Mouse (Mus musculus): ENCODE measurements at regions not wholly inside any gene's neighbourhood (a gene's known extent, or its start where the extent isn't known, plus 50 kb on each side); places are given as distances from the start of the nearest gene placed in this dataset.

GRCm38 (mm10) chr5:24237201-24237600 is 72.4 kb downstream of the Nupl2 start:
- ATAC-seq: no peak
- CTCF ChIA-PET: interaction anchor here (0.6 to 1.0 kb wide), 2 partner anchors 8 to 22 kb away, joined by 3 read pairs; no protein-coding TSS in a partner anchor
- no peak for TF ChIP-seq CTCF (IDR thresholded peaks at IDR 0.05)
- no peak for DNase-seq (ENCODE audit: low read depth, low spot score)
- no peaks in the 10 kb centered on the region for H3K27me3 ChIP-seq
- POLR2A ChIA-PET: interaction anchor here (0.6 kb wide), 1 partner anchor 29 kb away, joined by 3 read pairs; no protein-coding TSS in a partner anchor
- in situ Hi-C loops (cut with MboI; ENCODE audit: low pct_unique_long_range_greater_than_20kb): no loop called here

DNA sequence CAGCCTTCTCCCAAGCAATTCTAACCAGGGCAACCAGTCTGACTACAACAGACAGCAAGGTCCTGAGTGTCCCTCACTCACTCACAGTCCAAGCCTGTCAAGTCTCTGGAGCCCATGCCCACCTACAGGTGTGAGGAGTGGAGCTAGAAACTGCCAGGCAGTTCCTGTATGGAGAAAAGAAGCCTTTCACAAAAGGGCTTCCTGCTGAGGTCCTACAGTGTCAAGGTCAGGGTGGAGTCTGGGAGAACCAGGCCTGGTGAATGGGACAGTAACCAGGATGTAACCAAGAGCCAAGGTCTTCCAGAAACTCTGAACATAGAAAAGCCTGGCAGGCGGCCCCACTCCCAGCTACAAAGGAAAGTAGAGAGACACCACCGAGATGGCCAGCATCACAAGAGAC is 74.2 kb downstream of the Nupl2 start:
- CTCF ChIA-PET: interaction anchor here (1.0 to 1.4 kb wide), 2 partner anchors 23 to 27 kb away, joined by 3 read pairs; no protein-coding TSS in a partner anchor
- no peaks in the 10 kb centered on the region for H3K27me3 ChIP-seq
- no peak for ATAC-seq
- TF ChIP-seq CTCF (IDR thresholded peaks at IDR 0.05): no peak
- in situ Hi-C loops (cut with MboI; ENCODE audit: low pct_unique_long_range_greater_than_20kb): no loop called here
- no peak for DNase-seq (ENCODE audit: low read depth, low spot score)
- POLR2A ChIA-PET: no interaction called here

DNA sequence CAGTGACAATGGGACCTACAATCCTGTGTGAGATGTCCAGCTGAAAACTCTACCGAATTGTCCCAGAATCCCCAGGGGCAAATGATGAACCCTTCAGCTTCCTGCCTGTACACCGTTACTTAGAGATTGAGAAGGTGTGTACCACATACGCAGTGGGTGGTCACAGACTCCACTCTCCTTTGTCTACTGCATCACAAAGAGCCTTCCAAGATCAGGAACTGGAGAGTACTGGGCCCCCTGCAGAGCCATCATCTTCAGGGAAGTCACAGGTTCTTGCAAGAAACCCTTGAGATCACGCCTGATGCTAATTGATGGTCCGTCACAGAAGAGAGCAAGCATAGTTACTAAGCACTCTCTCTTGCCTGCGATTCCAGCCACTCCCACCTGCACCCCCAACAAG is 79.4 kb downstream of the Nupl2 start:
- no peaks in the 10 kb centered on the region for H3K27me3 ChIP-seq
- in situ Hi-C loops (cut with MboI; ENCODE audit: low pct_unique_long_range_greater_than_20kb): no loop called here
- no peak for TF ChIP-seq CTCF (IDR thresholded peaks at IDR 0.05)
- ChIA-PET CTCF (no interaction called here), POLR2A (no interaction called here)
- DNase-seq (ENCODE audit: low read depth, low spot score) (no peak), ATAC-seq (no peak)

GRCm38 (mm10) chr5:24255421-24255820 is 90.7 kb downstream of the Nupl2 start:
- DNase-seq (ENCODE audit: low read depth, low spot score) (no peak), ATAC-seq (no peak)
- ChIA-PET POLR2A (no interaction called here), CTCF (interaction anchor here (0.7 kb wide), 1 partner anchor 11 kb away, joined by 3 read pairs; no protein-coding TSS in a partner anchor)
- in situ Hi-C loops (cut with MboI; ENCODE audit: low pct_unique_long_range_greater_than_20kb): no loop called here
- H3K27me3 ChIP-seq: no peaks in the 10 kb centered on the region
- TF ChIP-seq CTCF (IDR thresholded peaks at IDR 0.05): no peak

GRCm38 (mm10) chr5:24261098-24261497 is 90.3 kb downstream of the Kcnh2 start:
- DNase-seq (ENCODE audit: low read depth, low spot score) (no peak), ATAC-seq (peak; percentile 73)
- no peaks in the 10 kb centered on the region for H3K27me3 ChIP-seq
- in situ Hi-C loops (cut with MboI; ENCODE audit: low pct_unique_long_range_greater_than_20kb): loop anchor here (10.0 kb wide), 1 partner anchor 204 kb away; no protein-coding TSS in a partner anchor
- TF ChIP-seq CTCF (IDR thresholded peaks at IDR 0.05): peak; percentile 88
- ChIA-PET POLR2A (interaction anchor here (0.6 kb wide), 1 partner anchor 131 kb away, joined by 6 read pairs; no protein-coding TSS in a partner anchor), CTCF (interaction anchor here (0.8 to 2.2 kb wide), 6 partner anchors 10 to 123 kb away, joined by 3 to 9 read pairs (median 3); no protein-coding TSS in a partner anchor)

- POLR2A ChIA-PET: no interaction called here
- no peak for DNase-seq (ENCODE audit: low read depth, low spot score)
- TF ChIP-seq CTCF (IDR thresholded peaks at IDR 0.05): no peak
- in situ Hi-C loops (cut with MboI; ENCODE audit: low pct_unique_long_range_greater_than_20kb): loop anchor here (10.0 kb wide), 1 partner anchor 203 kb away; no protein-coding TSS in a partner anchor
- H3K27me3 ChIP-seq: no peaks in the 10 kb centered on the region
- no peak for ATAC-seq
- CTCF ChIA-PET: interaction anchor here (1.0 to 2.2 kb wide), 3 partner anchors 9 to 95 kb away, joined by 3 to 9 read pairs (median 3); no protein-coding TSS in a partner anchor
Measured at GRCm38 (mm10) chr5:24262146-24262545, 89.3 kb downstream of the Kcnh2 start.

DNA sequence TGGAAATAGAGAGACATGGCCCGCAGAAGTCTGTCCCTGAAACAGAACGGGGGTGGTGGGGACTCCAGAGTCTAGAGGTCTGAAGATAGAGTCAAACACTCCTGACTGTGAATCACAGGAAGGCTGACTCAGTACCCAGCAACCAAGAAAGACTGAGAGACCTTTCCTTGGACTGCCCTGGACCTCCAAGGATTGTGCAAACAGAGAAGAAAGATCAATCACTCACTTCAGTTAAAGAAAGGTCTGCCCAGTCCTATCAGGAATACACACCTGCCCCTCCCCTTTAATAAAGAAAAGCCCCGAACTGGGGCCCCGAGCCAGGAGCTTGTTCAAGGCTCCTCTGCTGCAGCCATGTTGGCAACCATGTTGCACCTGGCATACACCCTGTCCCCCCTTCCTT is 87.3 kb downstream of the Kcnh2 start:
- in situ Hi-C loops (cut with MboI; ENCODE audit: low pct_unique_long_range_greater_than_20kb): loop anchor here (10.0 kb wide), 1 partner anchor 201 kb away; no protein-coding TSS in a partner anchor
- ATAC-seq (no peak), DNase-seq (ENCODE audit: low read depth, low spot score) (no peak)
- POLR2A ChIA-PET: no interaction called here
- H3K27me3 ChIP-seq: no peaks in the 10 kb centered on the region
- CTCF ChIA-PET: no interaction called here
- no peak for TF ChIP-seq CTCF (IDR thresholded peaks at IDR 0.05)

DNA sequence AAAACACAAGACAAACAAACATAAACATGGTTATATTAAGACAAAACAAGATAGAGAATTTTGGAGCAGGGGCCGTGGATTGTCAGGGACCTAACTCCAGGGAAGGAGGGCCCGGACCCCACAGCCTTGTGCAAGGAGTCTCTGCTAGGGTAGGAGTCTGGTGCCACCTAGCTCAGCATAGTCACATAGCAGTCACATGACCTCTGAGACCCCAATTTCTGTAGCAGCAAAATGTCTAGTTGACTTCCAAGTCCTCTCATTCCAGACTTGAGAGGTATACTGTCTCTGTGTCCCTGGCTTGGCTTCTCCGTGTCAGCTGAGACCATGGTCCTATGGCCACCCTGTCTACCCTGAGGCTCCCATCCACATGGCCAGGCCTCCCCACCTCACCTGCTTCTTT is 86.0 kb downstream of the Kcnh2 start:
- CTCF ChIA-PET: interaction anchor here (1.4 to 3.0 kb wide), 2 partner anchors 17 to 93 kb away, joined by 3 to 12 read pairs; no protein-coding TSS in a partner anchor
- in situ Hi-C loops (cut with MboI; ENCODE audit: low pct_unique_long_range_greater_than_20kb): loop anchor here (5.0 to 10.0 kb wide), 2 partner anchors 97 to 199 kb away; partner anchors contain the start of gene Nos3
- H3K27me3 ChIP-seq: no peaks in the 10 kb centered on the region
- no peak for TF ChIP-seq CTCF (IDR thresholded peaks at IDR 0.05)
- ATAC-seq (no peak), DNase-seq (ENCODE audit: low read depth, low spot score) (no peak)
- POLR2A ChIA-PET: interaction anchor here (1.1 kb wide), 1 partner anchor 55 kb away, joined by 4 read pairs; no protein-coding TSS in a partner anchor

DNA sequence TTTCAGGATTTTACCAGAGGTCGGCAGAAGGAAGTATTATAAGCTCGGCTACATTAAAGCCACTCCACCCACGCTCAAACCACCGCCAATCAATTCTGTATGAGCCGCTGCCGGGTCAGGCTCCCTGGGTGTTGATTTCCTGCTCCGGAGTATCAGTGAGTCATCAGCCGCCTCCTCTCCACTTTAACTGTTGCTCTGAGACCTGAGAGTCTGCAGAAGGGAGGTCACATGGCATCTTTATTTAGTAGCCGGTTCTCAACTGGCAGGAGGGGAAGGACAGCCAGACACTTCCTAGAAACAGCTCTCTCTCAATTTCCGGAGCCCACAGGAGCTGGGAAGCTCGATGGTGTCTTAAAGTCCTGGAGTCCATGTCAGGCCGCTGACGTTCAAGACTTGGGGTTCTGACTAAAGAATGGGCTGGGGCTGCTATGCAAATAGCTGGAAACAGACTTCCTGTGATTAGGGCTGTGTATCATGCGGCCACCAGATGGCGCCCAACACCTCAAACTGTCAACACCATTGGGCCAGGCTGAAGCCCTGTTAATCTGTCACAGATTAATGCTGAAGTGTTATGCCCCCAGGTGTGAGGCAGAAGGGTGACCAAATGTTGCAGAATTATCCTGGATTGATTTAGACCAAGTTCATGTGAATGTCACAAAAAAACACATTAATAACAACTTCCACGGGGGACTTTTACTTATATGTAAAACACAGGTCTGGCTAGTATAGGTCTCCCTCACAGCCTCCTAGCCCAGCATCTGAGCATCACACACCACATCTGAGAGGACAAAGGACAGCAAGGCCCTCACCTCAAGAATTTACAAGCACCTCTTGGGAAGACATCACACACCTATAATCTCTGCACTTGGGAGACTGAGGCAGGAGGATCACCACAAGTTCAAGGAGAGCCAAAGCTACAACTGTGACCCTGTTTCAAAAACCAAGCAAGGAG is 84.8 kb downstream of the Kcnh2 start:
- ChIA-PET CTCF (interaction anchor here (0.7 to 3.0 kb wide), 7 partner anchors 11 to 126 kb away, joined by 3 to 12 read pairs (median 4); partner anchors contain the start of gene Atg9b), POLR2A (interaction anchor here (1.1 kb wide), 1 partner anchor 53 kb away, joined by 4 read pairs; no protein-coding TSS in a partner anchor)
- ATAC-seq (peak; percentile 86), DNase-seq (ENCODE audit: low read depth, low spot score) (peak; percentile 46)
- in situ Hi-C loops (cut with MboI; ENCODE audit: low pct_unique_long_range_greater_than_20kb): loop anchor here (5.0 to 10.0 kb wide), 2 partner anchors 96 to 198 kb away; partner anchors contain the start of gene Nos3
- peak; percentile 96 for TF ChIP-seq CTCF (IDR thresholded peaks at IDR 0.05)
- H3K27me3 ChIP-seq: no peaks in the 10 kb centered on the region
